Mouse (Mus musculus): Measurements from ENCODE around the gene Il2rb. TPM values are rescaled to one million over a fixed set of nuclear protein-coding genes. Genes with fewer than 3 reads are reported as not detected.
A peak's percentile ranks its signal among the peaks of the same experiment; 100 is the strongest.

The Il2rb gene
- polyA plus RNA-seq, 1 experiment from 2014 or later = 0.04 TPM

- H3K4me1 ChIP-seq = peaks cover 31% of the 10 kb centered on the region
- H3K27ac ChIP-seq (replicated peaks) = no peak overlapping the region
- peaks cover 13% of the 10 kb centered on the region for H3K27me3 ChIP-seq (replicated peaks)
- WGBS = 74% methylated on average over 7 of the region's 7 CpGs
- H3K4me2 ChIP-seq = no peak overlapping the region
- no peaks in the 10 kb centered on the region for H3K9me3 ChIP-seq
- H3K9ac ChIP-seq = no peak overlapping the region
- ATAC-seq (ENCODE audit: extremely low read depth, insufficient number of reproducible peaks, low FRiP score, low TSS enrichment) = no peak
- H3K4me3 ChIP-seq = no peak overlapping the region
- peaks cover 37% of the 10 kb centered on the region for H3K36me3 ChIP-seq
These were observed 63.4 kb downstream of the Il2rb start for GRCm38 (mm10) chr15:78431541-78432121.

- Histone ChIP-seq H3K27me3 (replicated peaks) (peaks cover 6% of the 10 kb centered on the region), H3K4me3 (no peak overlapping the region), H3K9me3 (no peaks in the 10 kb centered on the region), H3K9ac (no peak overlapping the region), H3K4me1 (peaks cover 23% of the 10 kb centered on the region), H3K4me2 (no peak overlapping the region), H3K27ac (replicated peaks) (no peak overlapping the region), H3K36me3 (peaks cover 36% of the 10 kb centered on the region)
- ATAC-seq (ENCODE audit: extremely low read depth, insufficient number of reproducible peaks, low FRiP score, low TSS enrichment) = no peak
- 83% methylated on average over 10 of the region's 10 CpGs for WGBS
These were observed 64.2 kb downstream of the Il2rb start for GRCm38 (mm10) chr15:78430874-78431273.

GRCm38 (mm10) chr15:78429871-78430622, 65.0 kb downstream of the Il2rb start:
- H3K4me3 ChIP-seq = peak overlapping the region; percentile 68
- ATAC-seq (ENCODE audit: extremely low read depth, insufficient number of reproducible peaks, low FRiP score, low TSS enrichment) = no peak

More at GRCm38 (mm10) chr15:78429871-78430622, 65.0 kb downstream of the Il2rb start:
- Histone ChIP-seq H3K36me3 (peaks cover 32% of the 10 kb centered on the region), H3K27ac (replicated peaks) (peak overlapping the region; percentile 70), H3K9me3 (no peaks in the 10 kb centered on the region), H3K4me2 (peak overlapping the region; percentile 76), H3K9ac (peak overlapping the region; percentile 78; the same call in 1 of the 2 replicates), H3K27me3 (replicated peaks) (peaks cover 9% of the 10 kb centered on the region), H3K4me1 (peaks cover 19% of the 10 kb centered on the region)
- WGBS = 69% methylated on average over 13 of the region's 13 CpGs

Other genes starting within 250 kb of the Il2rb start
- 0.28 and 0.39 TPM in 2 replicates for gene Csf2rb2, start 189.6 kb downstream of the Il2rb start, polyA plus RNA-seq (2015; fragmentation: Nextera tagmentation; extraction: Ambion mirVana)
- gene Csf2rb, start 169.5 kb downstream of the Il2rb start, polyA plus RNA-seq (2015; fragmentation: Nextera tagmentation; extraction: Ambion mirVana) = 0.94 and 1.3 TPM in 2 replicates
- gene Tex33, start 99.4 kb downstream of the Il2rb start, polyA plus RNA-seq (2015; fragmentation: Nextera tagmentation; extraction: Ambion mirVana) = not detected in 2 replicates
- gene Tst, start 89.4 kb downstream of the Il2rb start, polyA plus RNA-seq (2015; fragmentation: Nextera tagmentation; extraction: Ambion mirVana) = 12.2 and 14.2 TPM in 2 replicates
- 0.99 and 1.9 TPM in 2 replicates for gene Mpst, start 88.9 kb downstream of the Il2rb start, polyA plus RNA-seq (2015; fragmentation: Nextera tagmentation; extraction: Ambion mirVana)
- gene Kctd17, start 66.7 kb downstream of the Il2rb start, polyA plus RNA-seq (2015; fragmentation: Nextera tagmentation; extraction: Ambion mirVana) = 22.5 and 23.0 TPM in 2 replicates
- 0.37 and 0.45 TPM in 2 replicates for gene Tmprss6, start 26.6 kb downstream of the Il2rb start, polyA plus RNA-seq (2015; fragmentation: Nextera tagmentation; extraction: Ambion mirVana)
- 28.7 and 31.8 TPM in 2 replicates for gene C1qtnf6, start 36.1 kb upstream of the Il2rb start, polyA plus RNA-seq (2015; fragmentation: Nextera tagmentation; extraction: Ambion mirVana)
- gene Sstr3, start 49.4 kb upstream of the Il2rb start, polyA plus RNA-seq (2015; fragmentation: Nextera tagmentation; extraction: Ambion mirVana) = 0.09 TPM in 1 of 2 replicates, not detected in the other
- 7.6 and 8.9 TPM in 2 replicates for gene Rac2, start 77.5 kb upstream of the Il2rb start, polyA plus RNA-seq (2015; fragmentation: Nextera tagmentation; extraction: Ambion mirVana)
- 5.0 and 5.2 TPM in 2 replicates for gene Cyth4, start 101.8 kb upstream of the Il2rb start, polyA plus RNA-seq (2015; fragmentation: Nextera tagmentation; extraction: Ambion mirVana)
- gene Elfn2, start 223.5 kb upstream of the Il2rb start, polyA plus RNA-seq (2015; fragmentation: Nextera tagmentation; extraction: Ambion mirVana) = 0.03 TPM in 1 of 2 replicates, not detected in the other

Data from heart, embryonic 13.5 days (tissue).